Mouse (Mus musculus): ENCODE measurements around the gene Rbfox1. TPM values are rescaled to one million over a fixed set of nuclear protein-coding genes. Genes with fewer than 3 reads are reported as not detected.

Gene Rbfox1
- total RNA-seq, 2 experiments from 2014 or later: 323 to 338 TPM

DNA sequence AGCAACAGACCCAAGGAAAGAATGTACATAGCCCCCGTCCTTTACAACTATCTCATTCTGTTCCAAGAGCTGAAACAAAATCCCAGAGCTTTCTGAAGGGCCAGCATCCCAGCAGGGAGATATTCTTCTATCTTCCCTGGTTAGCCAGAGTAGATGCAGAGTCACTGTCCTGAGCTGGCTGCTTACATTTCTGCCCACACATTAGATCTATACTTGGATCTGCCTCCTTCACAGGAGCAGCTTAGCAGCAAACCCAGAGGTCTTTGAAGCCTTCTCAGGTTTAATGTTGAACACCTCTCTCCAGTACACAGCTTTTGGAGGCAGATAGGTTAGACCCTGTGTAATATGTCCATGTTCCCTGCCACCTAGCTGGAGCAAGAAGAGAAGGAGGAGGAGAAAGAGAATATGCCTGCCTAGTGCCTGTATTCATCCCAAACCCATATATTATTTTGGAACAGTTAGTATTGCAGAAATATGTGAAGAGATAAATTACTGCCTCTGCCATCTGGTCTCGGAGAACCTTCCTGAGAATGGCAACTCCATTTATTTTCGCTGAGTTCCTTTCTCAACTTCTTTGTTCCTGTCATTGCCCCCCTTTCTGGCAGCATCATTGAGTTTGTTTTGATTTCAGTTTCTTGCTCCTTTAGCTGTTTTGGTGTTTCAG lies 640.5 kb downstream of the Rbfox1 start:
- DNase-seq (ENCODE audit: low spot score in 2 of 2): peak; percentile 57 to 60
- intact Hi-C loops (cut with DNase I): loop anchor here (10.0 kb wide), 1 partner anchor 209 kb away; no protein-coding TSS in a partner anchor

DNA sequence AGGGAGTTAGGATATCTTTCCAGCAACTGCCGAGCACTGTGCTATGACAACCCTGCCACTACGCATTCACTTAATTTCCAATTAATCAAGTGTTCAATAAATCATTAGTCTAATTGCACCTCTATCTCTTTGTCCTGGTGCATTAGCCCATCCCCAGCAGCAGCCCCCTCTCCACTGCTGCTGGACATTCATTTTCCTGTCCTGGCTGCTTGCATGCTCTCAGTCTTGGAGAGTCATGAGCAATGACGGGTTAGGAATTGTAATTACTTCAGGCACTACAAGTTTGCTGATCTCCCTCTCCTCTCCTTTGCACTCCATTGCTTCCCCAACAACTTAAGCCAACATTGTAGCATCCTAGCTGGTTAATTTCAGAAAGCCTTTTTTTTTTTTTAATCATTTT lies 646.3 kb downstream of the Rbfox1 start:
- intact Hi-C loops (cut with DNase I): no loop called here
- no peak for DNase-seq (ENCODE audit: low spot score in 2 of 2)

DNA sequence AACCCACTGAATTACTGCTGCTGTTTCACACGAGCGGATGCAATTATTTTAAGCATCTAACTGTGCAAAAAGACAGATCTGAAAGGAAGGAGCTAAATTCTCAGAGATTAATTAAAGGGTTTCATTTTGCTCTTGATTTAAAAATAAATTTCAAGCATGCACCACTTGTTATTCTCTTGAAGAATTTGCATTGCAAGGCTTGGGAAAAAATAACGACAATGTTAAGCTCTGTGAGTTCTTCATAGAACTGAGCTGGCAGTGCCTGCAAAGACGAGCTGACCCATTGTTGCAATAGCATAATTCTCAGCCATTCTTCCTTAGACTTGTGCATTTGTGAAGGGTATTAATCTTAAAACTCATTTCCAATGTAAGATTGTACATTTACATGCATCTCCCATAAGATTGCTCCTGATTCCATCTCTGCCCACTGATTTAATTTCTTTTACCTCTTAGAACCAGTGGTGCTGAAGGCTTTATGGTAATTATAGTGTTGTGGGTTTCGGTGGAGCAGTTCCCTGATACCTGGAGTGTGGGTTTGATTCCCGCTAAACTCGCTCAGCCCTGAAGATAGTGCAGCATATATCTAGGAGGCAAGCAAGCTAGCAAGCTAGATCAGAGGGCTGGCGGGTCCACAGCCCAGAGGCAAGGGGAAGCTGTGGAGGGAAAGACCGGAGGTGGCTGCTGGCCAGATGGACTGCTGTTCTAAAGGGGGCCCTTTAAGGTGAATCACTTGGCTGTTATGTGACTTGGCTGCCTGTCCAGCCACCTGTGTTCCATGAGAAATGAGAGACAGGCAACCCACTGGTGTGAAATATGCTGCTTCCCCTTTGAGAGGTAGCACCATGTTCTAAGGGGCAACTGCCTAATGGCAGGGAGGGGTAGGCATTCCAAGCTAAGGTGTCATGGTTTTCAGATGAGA lies 647.2 kb downstream of the Rbfox1 start:
- DNase-seq (ENCODE audit: low spot score in 2 of 2): peak in 1 of 2 experiments; percentile 23
- intact Hi-C loops (cut with DNase I): no loop called here

DNA sequence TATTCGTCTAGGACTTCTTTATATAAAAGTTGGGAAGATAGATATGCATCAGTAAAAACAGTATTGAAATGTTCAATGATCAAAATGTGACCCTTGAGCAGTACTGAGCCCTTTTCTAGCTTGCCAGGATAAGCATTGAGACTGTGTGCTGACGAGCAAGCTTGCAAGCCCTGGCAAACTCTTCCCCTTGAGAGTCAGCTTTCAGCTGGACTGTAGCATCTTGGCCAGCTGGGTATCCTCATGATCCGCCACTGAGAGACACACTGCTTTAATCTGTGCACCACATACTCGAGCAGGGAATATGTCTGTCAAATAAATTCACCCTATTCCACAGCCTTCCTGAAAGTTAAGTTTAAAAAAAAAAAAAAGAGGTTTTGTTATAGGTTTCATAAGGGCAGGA lies 670.6 kb downstream of the Rbfox1 start:
- intact Hi-C loops (cut with DNase I): no loop called here

GRCm38 (mm10) chr16:6557726-6558125 lies 672.6 kb downstream of the Rbfox1 start:
- no peak for DNase-seq (ENCODE audit: low spot score in 2 of 2)
- intact Hi-C loops (cut with DNase I): no loop called here

More for the DNA sequence above, 670.6 kb downstream of the Rbfox1 start:
- DNase-seq (ENCODE audit: low spot score in 2 of 2): no peak

- intact Hi-C loops (cut with DNase I): no loop called here
- DNase-seq (ENCODE audit: low spot score in 2 of 2): no peak
Observed at GRCm38 (mm10) chr16:6584700-6585099, 699.5 kb downstream of the Rbfox1 start.

GRCm38 (mm10) chr16:6585204-6585603 lies 700.0 kb downstream of the Rbfox1 start:
- intact Hi-C loops (cut with DNase I): no loop called here
- no peak for DNase-seq (ENCODE audit: low spot score in 2 of 2)

DNA sequence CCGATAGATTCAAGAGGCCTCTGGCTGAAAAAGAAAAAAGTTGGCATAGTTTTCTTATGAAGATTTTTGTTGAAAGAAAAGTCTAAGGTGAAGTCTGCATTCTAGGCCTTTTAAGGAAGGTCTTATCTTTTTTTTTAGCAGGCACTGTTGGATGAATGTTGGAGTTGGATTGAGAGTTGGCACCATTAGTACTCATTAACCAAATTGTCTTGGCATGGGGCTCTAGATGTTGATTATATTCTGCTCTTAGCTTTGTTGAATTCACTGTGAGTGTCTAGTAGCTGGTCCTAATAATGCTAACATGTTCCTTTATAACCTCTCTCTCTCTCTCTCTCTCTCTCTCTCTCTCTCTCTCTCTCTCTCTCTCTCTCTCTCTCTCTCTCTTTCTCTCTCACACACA lies 731.4 kb downstream of the Rbfox1 start:
- intact Hi-C loops (cut with DNase I): no loop called here
- DNase-seq (ENCODE audit: low spot score in 2 of 2): no peak

DNA sequence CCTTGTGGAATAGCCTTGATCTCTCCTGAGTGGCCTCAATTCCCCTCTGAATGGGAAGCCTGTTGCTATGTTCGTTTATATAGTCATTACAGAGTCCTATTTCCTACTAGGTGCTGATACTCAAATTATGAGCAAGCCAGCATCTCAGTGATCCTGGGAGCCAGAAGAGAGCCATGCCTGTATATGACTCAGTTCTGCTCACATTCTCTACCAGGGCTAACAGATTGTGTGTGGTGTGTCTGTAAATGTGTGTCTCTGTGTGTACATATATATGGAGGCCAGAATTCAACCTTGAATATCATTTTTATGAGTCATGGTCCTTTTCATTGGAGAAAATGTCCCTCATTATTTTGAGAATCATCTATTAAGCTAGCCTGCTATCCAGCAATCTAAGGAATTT lies 755.2 kb downstream of the Rbfox1 start:
- intact Hi-C loops (cut with DNase I): no loop called here
- no peak for DNase-seq (ENCODE audit: low spot score in 2 of 2)

GRCm38 (mm10) chr16:6646941-6647340 lies 761.8 kb downstream of the Rbfox1 start:
- intact Hi-C loops (cut with DNase I): loop anchor here (5.0 kb wide), 1 partner anchor 100 kb away; no protein-coding TSS in a partner anchor
- no peak for DNase-seq (ENCODE audit: low spot score in 2 of 2)

- intact Hi-C loops (cut with DNase I): loop anchor here (5.0 kb wide), 1 partner anchor 101 kb away; no protein-coding TSS in a partner anchor
- DNase-seq (ENCODE audit: low spot score in 2 of 2): peak; percentile 24
Observed at GRCm38 (mm10) chr16:6648753-6649152, 763.6 kb downstream of the Rbfox1 start.

DNA sequence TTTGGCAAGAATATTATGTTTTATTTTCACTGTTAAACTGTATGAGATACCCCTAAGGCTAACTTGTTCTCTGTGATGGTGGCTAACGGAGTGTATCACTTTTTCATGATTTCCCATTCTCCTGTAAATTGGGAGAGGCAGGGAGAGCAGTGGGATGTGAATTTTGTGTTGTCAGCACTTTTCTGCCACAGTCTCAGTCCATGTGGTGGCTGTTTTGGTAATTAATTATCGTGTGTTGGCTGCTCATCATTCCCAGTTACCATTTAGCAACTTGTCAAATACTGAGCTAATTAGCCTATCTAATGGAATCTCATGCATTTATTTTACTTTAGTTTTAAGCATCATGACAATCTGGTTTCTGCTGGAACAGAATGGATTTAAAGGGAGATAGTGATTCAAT lies 773.4 kb downstream of the Rbfox1 start:
- intact Hi-C loops (cut with DNase I): no loop called here
- no peak for DNase-seq (ENCODE audit: low spot score in 2 of 2)

DNA sequence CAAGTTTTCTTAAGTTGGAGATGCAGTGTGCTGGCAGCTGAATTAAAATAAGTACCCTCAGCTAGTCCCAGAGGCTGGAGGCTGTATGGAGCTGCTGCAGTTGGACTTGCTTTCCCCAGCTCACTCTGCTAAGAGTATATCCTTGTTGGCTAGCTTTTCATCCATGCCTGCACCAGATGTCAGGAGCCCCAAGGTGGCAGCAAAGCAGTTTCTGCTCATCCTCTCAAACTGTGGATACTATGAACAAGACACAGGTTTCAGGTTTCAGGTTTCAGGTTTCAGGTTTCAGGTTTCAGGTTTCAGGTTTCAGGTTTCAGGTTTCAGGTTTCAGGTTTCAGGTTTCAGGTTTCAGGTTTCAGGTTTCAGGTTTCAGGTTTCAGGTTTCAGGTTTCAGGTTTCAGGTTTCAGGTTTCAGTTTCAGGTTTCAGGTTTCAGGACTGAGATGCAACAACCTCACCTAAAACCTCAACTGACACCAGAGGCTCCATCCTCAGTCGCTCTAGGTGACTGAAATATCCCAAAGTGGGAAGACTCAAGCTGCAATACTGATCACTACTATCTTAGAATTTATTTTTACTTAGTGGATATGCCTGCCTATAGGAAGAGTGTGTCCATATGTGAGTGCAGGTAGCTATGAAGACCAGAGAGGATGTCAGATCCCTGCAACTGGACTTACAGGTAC lies 801.1 kb downstream of the Rbfox1 start:
- intact Hi-C loops (cut with DNase I): no loop called here
- DNase-seq (ENCODE audit: low spot score in 2 of 2): no peak

- intact Hi-C loops (cut with DNase I): no loop called here
Observed at GRCm38 (mm10) chr16:6704847-6705246, 819.7 kb downstream of the Rbfox1 start.

DNA sequence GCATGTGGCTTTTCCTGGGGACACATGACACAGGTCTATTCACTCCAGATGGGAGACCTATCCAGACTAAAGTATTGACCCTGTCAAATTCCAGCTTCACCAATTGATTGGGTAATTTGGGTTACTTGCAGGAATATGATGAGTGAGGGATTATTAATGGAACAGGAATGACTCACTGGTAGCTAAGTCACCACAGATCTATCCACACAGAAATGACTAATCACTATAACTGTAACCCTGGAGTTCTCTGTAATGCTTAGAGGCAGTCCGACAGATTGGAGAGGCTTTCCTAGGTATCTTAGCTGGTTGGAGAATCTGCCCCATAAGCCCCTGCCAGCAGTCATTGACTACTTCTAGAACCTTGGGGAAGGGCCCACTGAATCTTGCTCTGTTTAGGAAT lies 827.2 kb downstream of the Rbfox1 start:
- no peak for DNase-seq (ENCODE audit: low spot score in 2 of 2)
- intact Hi-C loops (cut with DNase I): no loop called here

More at GRCm38 (mm10) chr16:6704847-6705246, 819.7 kb downstream of the Rbfox1 start:
- DNase-seq (ENCODE audit: low spot score in 2 of 2): no peak

DNA sequence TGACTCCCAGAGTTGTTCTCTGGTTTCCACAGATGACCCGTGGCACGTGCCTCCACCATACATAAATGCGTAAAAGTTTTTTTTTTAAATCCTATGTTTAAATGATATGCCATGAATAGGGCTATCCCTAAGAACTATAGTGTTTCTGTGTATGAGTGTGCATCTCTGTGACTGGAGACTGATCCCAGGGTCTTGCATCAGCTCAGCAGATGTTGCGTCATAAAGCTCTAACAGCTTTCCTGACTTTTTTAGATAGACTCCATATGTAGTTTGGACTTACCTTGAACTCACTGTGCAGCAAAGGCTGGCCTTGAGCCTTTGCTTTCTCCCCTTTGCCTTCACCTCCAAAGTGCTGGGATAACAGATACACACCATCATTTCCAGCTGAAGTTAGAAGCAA lies 830.1 kb downstream of the Rbfox1 start:
- no peak for DNase-seq (ENCODE audit: low spot score in 2 of 2)
- intact Hi-C loops (cut with DNase I): no loop called here

DNA sequence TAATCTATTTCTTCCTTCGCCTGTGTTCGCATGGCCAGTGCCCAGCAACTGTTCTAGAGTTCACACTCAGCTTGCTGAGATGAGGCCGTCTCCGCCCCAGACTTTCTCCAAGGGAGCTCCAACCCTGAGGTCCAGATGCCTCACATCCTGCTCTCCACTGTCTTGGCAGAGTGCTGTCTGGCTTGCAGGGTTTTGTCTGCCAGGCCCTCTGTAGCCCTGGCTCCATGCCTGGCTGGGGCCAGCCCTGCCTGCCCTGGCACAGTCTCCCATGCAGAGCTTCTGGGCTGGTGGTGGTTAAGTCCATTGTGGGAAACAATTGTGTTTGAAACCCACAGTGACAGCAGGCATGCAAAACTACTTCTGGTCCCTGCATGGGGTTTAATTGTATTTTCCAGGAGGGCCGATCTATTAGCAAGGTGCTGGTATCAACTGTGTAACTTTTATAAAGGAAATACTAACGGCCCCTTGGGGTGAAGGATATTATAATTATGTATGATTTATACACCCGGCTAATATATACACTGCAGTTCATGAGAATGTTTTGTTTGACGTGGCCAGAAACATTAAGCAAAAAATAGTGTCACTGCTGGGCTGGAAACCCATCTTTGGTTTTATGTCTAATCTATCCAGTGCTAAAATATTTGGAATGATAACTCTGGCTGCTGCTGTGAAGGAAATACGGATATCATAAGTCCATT lies 831.2 kb downstream of the Rbfox1 start:
- intact Hi-C loops (cut with DNase I): no loop called here
- no peak for DNase-seq (ENCODE audit: low spot score in 2 of 2)

GRCm38 (mm10) chr16:6719027-6719426 lies 833.9 kb downstream of the Rbfox1 start:
- no peak for DNase-seq (ENCODE audit: low spot score in 2 of 2)
- intact Hi-C loops (cut with DNase I): no loop called here

DNA sequence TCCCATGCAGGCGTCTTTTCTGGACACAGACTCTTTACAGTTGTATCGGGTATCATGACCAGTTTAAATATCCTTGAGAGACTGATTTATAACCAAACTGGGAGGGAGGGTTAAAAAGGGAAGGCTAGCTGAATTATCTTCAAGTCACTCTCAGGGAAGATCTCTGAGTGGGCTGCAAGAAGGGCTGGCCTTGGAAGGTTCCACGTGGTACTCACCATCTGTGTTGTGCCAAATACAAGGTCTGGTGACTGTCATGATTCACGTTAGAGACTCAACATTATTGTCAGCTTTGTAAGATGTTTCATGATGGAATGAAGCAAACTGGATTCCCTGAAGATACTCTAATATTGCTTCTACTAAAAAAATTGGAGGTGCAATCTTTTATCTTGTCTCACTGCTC lies 847.5 kb downstream of the Rbfox1 start:
- intact Hi-C loops (cut with DNase I): loop anchor here (10.0 kb wide), 1 partner anchor 208 kb away; no protein-coding TSS in a partner anchor
- no peak for DNase-seq (ENCODE audit: low spot score in 2 of 2)

All from left cerebral cortex, postnatal 36 days (tissue).